Mouse (Mus musculus) neural tube, embryonic 13.5 days (tissue): ENCODE measurements at regions not wholly inside any gene's neighbourhood (a gene's known extent, or its start where the extent isn't known, plus 50 kb on each side); places are given as distances from the start of the nearest gene placed in this dataset.
"Not testable (repeated sequence)": the region's sequence is repeated elsewhere in the genome, so short reads cannot be mapped to it uniquely, and the experiment has no call there.

ENCODE experiments used
- ATAC-seq: fragments of 200-750 bp; cut with Nextera tagmentation; 2 replicates; pipeline ENCODE4 v1.8.0; 2017; ENCODE audit warnings: low read depth, mild to moderate bottlenecking, moderate TSS enrichment, moderate library complexity
- H3K27ac ChIP-seq: fragments of 300-500 bp; sonication (generic); replicated peaks from 2 replicates; pipeline ENCODE4 v1.5.1; 2015; ENCODE audit warnings: moderate library complexity, mild to moderate bottlenecking, inconsistent platforms
- H3K27me3 ChIP-seq: fragments of 300-500 bp; sonication (generic); 2 replicates; pipeline ENCODE4 v1.6.1; 2015; ENCODE audit warnings: mild to moderate bottlenecking, inconsistent platforms
- H3K36me3 ChIP-seq: fragments of 300-500 bp; sonication (generic); 2 replicates; pipeline ENCODE4 v1.6.1; 2015; ENCODE audit warnings: mild to moderate bottlenecking, inconsistent platforms
- H3K4me1 ChIP-seq: fragments of 300-500 bp; sonication (generic); replicated peaks from 2 replicates; pipeline ENCODE4 v1.6.1; 2015; ENCODE audit warnings: inconsistent platforms
- H3K4me2 ChIP-seq: fragments of 300-500 bp; sonication (generic); 2 replicates; pipeline ENCODE4 v1.6.1; 2015; ENCODE audit warnings: inconsistent platforms, mild to moderate bottlenecking, moderate library complexity
- H3K4me3 ChIP-seq: fragments of 300-500 bp; sonication (generic); 2 replicates; pipeline ENCODE4 v1.5.1; 2015; ENCODE audit warnings: mild to moderate bottlenecking, inconsistent platforms
- H3K9ac ChIP-seq: fragments of 300-500 bp; sonication (generic); 2 replicates; pipeline ENCODE4 v1.6.1; 2015; ENCODE audit warnings: moderate library complexity, mild to moderate bottlenecking, inconsistent platforms
- H3K9me3 ChIP-seq: fragments of 300-500 bp; sonication (generic); 2 replicates; pipeline ENCODE4 v1.6.1; 2016; ENCODE audit warnings: inconsistent platforms
- WGBS: fragments of 180-500 bp; shearing (Covaris S2); methylation state at CpG from one replicate; pipeline ENCODE4 v1.1.7; 2015; 5-methylcytosine and 5-hydroxymethylcytosine counted together

- 46% methylated on average over 27 of the region's 27 CpGs for WGBS
- 0 out of 2 replicates have a peak overlapping the region, but pooled peaks have one; percentile 4 for H3K4me3 ChIP-seq
Measured at GRCm38 (mm10) chr3:149074658-149075487, 84.5 kb upstream of the Adgrl2 start.

GRCm38 (mm10) chr3:149070201-149070600, 79.8 kb upstream of the Adgrl2 start:
- H3K36me3 ChIP-seq = no peaks in the 10 kb centered on the region
- no peak overlapping the region; the same call in 1 of the 2 replicates for H3K27ac ChIP-seq
- H3K4me3 ChIP-seq = no peak overlapping the region
- no peak overlapping the region for H3K4me2 ChIP-seq
- WGBS = 72% methylated on average over 7 of the region's 7 CpGs
- ATAC-seq = no peak
- no peaks in the 10 kb centered on the region for H3K27me3 ChIP-seq
- no peak overlapping the region for H3K9ac ChIP-seq
- H3K9me3 ChIP-seq = no peaks in the 10 kb centered on the region
- H3K4me1 ChIP-seq = peaks cover 18% of the 10 kb centered on the region

More at GRCm38 (mm10) chr3:149074658-149075487, 84.5 kb upstream of the Adgrl2 start:
- Histone ChIP-seq H3K9me3 (no peaks in the 10 kb centered on the region), H3K4me1 (peaks cover 22% of the 10 kb centered on the region), H3K27me3 (no peaks in the 10 kb centered on the region), H3K27ac (peak overlapping the region; percentile 52; the same call in 1 of the 2 replicates), H3K4me2 (peak overlapping the region; percentile 37), H3K9ac (0 out of 2 replicates have a peak overlapping the region, but pooled peaks have one; percentile 12), H3K36me3 (no peaks in the 10 kb centered on the region)
- peak; percentile 50 for ATAC-seq

GRCm38 (mm10) chr3:149069436-149069835, 79.1 kb upstream of the Adgrl2 start:
- Histone ChIP-seq H3K9me3 (no peaks in the 10 kb centered on the region), H3K36me3 (no peaks in the 10 kb centered on the region), H3K4me2 (no peak overlapping the region), H3K4me1 (peaks cover 10% of the 10 kb centered on the region), H3K27me3 (no peaks in the 10 kb centered on the region), H3K27ac (peak overlapping the region; percentile 42; the same call in 1 of the 2 replicates), H3K9ac (no peak overlapping the region), H3K4me3 (no peak overlapping the region)
- peak; percentile 59 for ATAC-seq
- WGBS = 85% methylated on average over 9 of the region's 9 CpGs

- ATAC-seq = peak; percentile 78
- no peaks in the 10 kb centered on the region for H3K36me3 ChIP-seq
- H3K4me3 ChIP-seq = no peak overlapping the region
- peaks cover 6% of the 10 kb centered on the region; the same call in 1 of the 2 replicates for H3K4me1 ChIP-seq
- no peaks in the 10 kb centered on the region for H3K27me3 ChIP-seq
- H3K27ac ChIP-seq = no peak overlapping the region
- 46% methylated on average over 7 of the region's 7 CpGs for WGBS
- no peak overlapping the region for H3K9ac ChIP-seq
- no peaks in the 10 kb centered on the region for H3K9me3 ChIP-seq
- peak overlapping the region; percentile 22; the same call in 1 of the 2 replicates for H3K4me2 ChIP-seq
Measured at GRCm38 (mm10) chr3:149068821-149069220, 78.5 kb upstream of the Adgrl2 start.

- H3K4me2 ChIP-seq = no peak overlapping the region
- peaks cover 6% of the 10 kb centered on the region; the same call in 1 of the 2 replicates for H3K4me1 ChIP-seq
- H3K27me3 ChIP-seq = no peaks in the 10 kb centered on the region
- WGBS = 80% methylated on average over 7 of the region's 7 CpGs
- H3K9me3 ChIP-seq = no peaks in the 10 kb centered on the region
- H3K4me3 ChIP-seq = no peak overlapping the region
- no peak for ATAC-seq
- H3K27ac ChIP-seq = no peak overlapping the region
- H3K36me3 ChIP-seq = no peaks in the 10 kb centered on the region
- no peak overlapping the region for H3K9ac ChIP-seq
Measured at GRCm38 (mm10) chr3:149067758-149068157, 77.4 kb upstream of the Adgrl2 start.

- no peaks in the 10 kb centered on the region for H3K9me3 ChIP-seq
- H3K27me3 ChIP-seq = no peaks in the 10 kb centered on the region
- no peaks in the 10 kb centered on the region for H3K36me3 ChIP-seq
- 51% methylated on average over 12 of the region's 12 CpGs for WGBS
- no peak for ATAC-seq
- H3K9ac ChIP-seq = no peak overlapping the region
- no peak overlapping the region for H3K4me2 ChIP-seq
- no peak overlapping the region for H3K4me3 ChIP-seq
- H3K27ac ChIP-seq = no peak overlapping the region
- H3K4me1 ChIP-seq = no peaks in the 10 kb centered on the region
Measured at GRCm38 (mm10) chr3:149055077-149055476, 64.7 kb upstream of the Adgrl2 start.

- peak; percentile 27; the same call in 1 of the 2 replicates for ATAC-seq
- not testable (repeated sequence) for H3K9me3 ChIP-seq, H3K4me1 ChIP-seq, H3K9ac ChIP-seq, H3K27me3 ChIP-seq, H3K36me3 ChIP-seq, H3K4me3 ChIP-seq, H3K27ac ChIP-seq, H3K4me2 ChIP-seq
- 95% methylated on average over 1 of the region's 1 CpGs for WGBS
Measured at GRCm38 (mm10) chr3:149052295-149052902, 62.0 kb upstream of the Adgrl2 start.

- 97% methylated on average over 5 of the region's 5 CpGs for WGBS
- Histone ChIP-seq H3K27ac (no peak overlapping the region), H3K27me3 (no peaks in the 10 kb centered on the region), H3K9me3 (no peaks in the 10 kb centered on the region), H3K4me1 (peaks cover 23% of the 10 kb centered on the region), H3K4me3 (no peak overlapping the region), H3K36me3 (no peaks in the 10 kb centered on the region), H3K9ac (no peak overlapping the region), H3K4me2 (no peak overlapping the region)
- no peak for ATAC-seq
Measured at GRCm38 (mm10) chr3:149045343-149045742, 55.0 kb upstream of the Adgrl2 start.

- no peak for ATAC-seq
- Histone ChIP-seq H3K4me3 (no peak overlapping the region), H3K27me3 (no peaks in the 10 kb centered on the region), H3K36me3 (no peaks in the 10 kb centered on the region), H3K27ac (no peak overlapping the region), H3K9me3 (no peaks in the 10 kb centered on the region), H3K4me2 (no peak overlapping the region), H3K9ac (no peak overlapping the region), H3K4me1 (peaks cover 23% of the 10 kb centered on the region)
- 76% methylated on average over 4 of the region's 4 CpGs for WGBS
Measured at GRCm38 (mm10) chr3:149043901-149044300, 53.5 kb upstream of the Adgrl2 start.

- H3K4me2 ChIP-seq = peak overlapping the region; percentile 30
Measured at GRCm38 (mm10) chr3:149042527-149042926, 52.2 kb upstream of the Adgrl2 start.

GRCm38 (mm10) chr3:149041188-149041587, 50.8 kb upstream of the Adgrl2 start:
- no peak overlapping the region for H3K4me3 ChIP-seq
- no peak overlapping the region for H3K9ac ChIP-seq
- no peak for ATAC-seq
- H3K27me3 ChIP-seq = no peaks in the 10 kb centered on the region
- no peak overlapping the region for H3K4me2 ChIP-seq
- no peak overlapping the region for H3K27ac ChIP-seq
- no peaks in the 10 kb centered on the region for H3K36me3 ChIP-seq
- H3K9me3 ChIP-seq = no peaks in the 10 kb centered on the region
- peaks cover 23% of the 10 kb centered on the region for H3K4me1 ChIP-seq
- 49% methylated on average over 3 of the region's 3 CpGs for WGBS

More at GRCm38 (mm10) chr3:149042527-149042926, 52.2 kb upstream of the Adgrl2 start:
- H3K9ac ChIP-seq = no peak overlapping the region
- peaks cover 23% of the 10 kb centered on the region for H3K4me1 ChIP-seq
- no peaks in the 10 kb centered on the region for H3K36me3 ChIP-seq
- no peak overlapping the region for H3K27ac ChIP-seq
- no peak overlapping the region for H3K4me3 ChIP-seq
- 6% methylated on average over 9 of the region's 9 CpGs for WGBS
- ATAC-seq = peak; percentile 95
- H3K27me3 ChIP-seq = no peaks in the 10 kb centered on the region
- no peaks in the 10 kb centered on the region for H3K9me3 ChIP-seq
